Mouse (Mus musculus) cerebellum, postnatal 10 days (tissue): ENCODE measurements around the gene Aqp3.

Source experiments
- DNase-seq, 2 experiments: peaks; one replicate each; pipeline ENCODE4 v3.0.0; 2021; ENCODE audit warnings: mixed read lengths in 2 of 2

Gene Aqp3

GRCm38 (mm10) chr4:41097871-41098576, at the start of gene Aqp3:
Gene Aqp3 (minus strand): TSS chr4:41098183.
- DNase-seq, result peak; percentile 58 to 66

GRCm38 (mm10) chr4:41142601-41143000, 44.6 kb upstream of the Aqp3 start:
- no peak for DNase-seq

DNA sequence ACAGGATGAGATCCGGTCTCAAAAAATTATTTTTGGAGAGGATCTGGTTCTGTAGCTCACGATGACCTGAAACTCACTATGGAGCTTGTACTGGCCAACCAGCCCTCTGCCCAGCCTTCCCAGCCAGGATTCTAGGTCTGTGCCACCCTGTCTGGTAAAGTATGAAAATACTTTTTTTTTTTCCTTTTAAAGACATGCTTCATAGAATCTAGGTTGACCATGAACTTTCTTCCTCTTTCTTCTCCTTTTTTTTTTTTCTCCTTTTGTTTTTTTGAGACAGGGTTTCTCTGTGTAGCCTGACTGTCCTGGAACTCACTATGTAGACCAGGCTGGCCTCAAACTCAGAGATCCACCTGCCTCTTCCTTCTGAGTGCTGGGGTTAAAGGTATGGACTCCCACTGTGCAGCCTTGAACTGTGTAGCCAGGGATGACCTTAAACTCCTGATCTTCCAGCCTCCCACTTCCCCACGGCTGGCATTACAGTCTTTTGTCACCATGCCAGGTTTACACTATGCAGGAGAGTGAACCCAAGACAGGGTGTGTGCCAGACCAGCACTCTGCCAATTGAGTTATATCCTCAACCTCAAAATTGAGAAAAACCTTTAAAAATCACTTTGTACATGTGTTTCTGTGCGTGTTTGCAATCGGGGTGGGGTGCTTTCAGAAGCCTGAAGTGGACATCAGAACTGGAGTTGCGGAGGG, 42.3 kb upstream of the Aqp3 start:
- DNase-seq, result peak; percentile 28 to 31

DNA sequence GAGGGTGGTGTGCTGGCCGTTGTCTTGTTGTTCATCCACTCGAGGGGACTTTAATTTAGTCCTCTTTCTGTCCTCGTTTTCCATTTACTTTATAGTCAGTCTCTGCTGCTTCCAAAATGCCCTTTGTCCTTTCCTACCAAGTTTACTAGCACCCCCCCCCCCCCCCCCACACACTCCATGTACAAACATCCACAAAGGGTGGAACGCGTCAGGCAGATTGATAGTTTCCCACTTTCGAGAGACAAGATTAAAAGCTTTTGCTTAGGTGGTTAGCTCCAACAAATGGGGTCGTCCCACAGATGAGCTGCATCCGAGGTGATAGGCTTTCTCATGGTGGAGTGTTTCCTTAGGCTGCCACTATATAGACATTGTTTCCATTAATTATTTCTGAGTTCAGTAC, 38.8 kb upstream of the Aqp3 start:
- DNase-seq, result no peak

DNA sequence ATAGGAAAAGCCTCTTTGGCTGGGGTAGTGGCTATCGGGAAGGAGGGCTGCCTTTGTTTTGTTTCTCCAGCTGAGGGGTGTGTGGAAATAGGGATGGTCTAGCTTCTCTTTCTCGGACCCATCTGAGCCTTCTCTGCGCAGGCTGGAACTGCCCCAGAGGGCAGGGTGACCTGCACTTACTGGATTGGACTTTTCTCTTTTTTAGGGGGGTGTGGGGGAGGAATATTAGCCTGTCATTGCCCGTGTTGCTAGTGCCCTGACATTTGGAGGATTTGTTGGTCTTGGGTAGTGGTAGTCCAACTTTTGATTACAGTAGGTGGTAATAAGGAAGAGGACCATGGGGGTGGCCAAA, 38.4 kb upstream of the Aqp3 start:
- peak in 1 of 2 experiments; percentile 72 for DNase-seq

GRCm38 (mm10) chr4:41135711-41136453, 37.9 kb upstream of the Aqp3 start, which contains the start of gene Ube2r2:
Gene Ube2r2 (plus strand): TSS chr4:41135743.
- DNase-seq, result peak; percentile 73 to 79

DNA sequence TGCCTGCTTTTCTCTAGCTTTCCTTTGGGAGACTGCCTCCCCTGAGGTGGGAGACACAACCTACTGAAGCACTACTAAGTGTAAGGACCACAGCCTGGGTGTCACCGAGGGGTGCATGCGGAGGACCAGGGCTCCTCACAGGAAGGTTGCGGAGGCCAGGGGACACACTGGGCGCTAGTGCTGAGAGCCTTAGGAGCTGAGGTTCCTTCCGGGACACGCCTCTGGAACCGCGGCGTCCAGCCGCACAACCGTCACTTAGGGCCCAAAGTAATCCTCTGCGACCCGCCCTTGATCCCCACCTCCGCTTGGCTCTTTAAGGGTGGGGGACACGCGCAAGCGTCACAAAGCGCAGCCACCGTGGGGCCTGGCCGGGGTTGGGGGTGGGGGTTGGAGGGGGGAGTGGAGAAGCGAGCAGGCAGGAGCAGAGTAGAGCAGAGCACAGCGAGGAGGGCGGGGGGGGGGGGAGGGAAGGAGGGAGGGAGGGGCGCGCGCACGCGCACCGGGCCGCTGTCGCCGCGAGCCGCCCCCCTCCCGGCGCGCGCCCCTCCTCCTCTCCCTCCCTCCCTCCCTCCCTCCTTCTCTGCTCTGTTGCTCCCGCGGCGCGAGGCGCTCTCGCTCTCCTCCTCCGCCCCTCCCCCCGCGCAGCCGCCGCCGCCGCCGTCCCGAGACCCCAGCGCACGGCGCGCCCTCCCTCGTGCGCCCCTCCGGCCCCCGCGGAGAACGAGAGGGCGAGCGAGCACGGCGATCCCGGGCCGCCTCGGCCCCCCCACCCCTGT, 37.1 kb upstream of the Aqp3 start:
- DNase-seq, result peak; percentile 91 to 95

DNA sequence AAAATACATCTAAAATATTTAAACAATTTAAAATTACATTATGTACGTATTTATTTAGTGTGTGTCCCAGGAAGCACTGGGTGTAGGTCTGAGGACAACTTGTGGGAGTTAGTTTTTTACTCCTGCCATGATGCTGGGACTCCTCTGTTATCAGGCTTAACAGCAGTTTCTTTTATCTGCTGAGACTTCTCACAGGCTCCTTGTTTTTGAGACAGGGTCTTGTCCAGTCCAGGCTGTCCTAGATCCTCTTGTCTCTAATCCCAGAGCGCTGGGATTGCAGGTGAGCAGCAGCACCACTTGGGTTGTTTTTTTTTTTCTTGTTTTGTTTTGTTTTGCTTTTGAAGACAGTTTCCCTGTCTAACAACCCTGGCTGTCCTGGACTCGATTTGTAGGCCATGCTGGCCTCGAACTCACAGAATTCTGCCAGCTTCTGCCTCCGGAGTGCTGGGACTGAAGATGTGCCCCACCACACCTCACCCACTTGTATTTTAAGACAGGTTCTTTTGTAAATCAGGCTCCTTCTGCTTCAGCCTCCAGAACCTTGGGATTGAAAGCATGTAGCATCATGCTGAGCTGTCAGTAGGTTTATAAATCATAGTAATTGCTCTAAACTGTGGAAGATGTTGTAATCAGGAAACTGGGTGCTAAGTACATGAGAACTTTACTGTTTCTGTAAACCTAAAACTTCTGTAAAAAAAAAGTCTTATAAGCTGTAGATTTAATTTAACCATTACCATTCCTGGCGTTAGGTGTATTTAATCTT, 35.7 kb upstream of the Aqp3 start:
- no peak for DNase-seq

DNA sequence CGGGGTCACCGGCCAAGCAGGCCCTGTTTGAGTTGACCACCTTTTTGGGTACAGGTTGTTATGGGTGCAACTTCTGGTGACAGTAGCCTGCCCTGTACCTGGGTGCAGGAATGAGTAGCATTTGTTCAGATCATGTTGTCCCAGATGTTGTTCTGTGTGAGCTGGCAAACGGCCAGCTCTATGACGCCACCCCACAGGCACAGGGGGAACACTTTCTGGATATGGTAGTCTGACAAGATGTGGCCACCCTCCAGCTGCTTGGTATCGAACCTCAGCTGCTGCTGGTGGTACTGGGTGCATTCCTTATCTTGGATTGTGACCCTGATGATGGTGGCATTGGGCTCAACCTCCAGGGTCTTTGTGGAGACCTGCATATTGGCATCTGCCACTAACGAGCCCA, 34.5 kb upstream of the Aqp3 start:
- DNase-seq, result no peak

- no peak for DNase-seq
Observed at GRCm38 (mm10) chr4:41129836-41130235, 31.9 kb upstream of the Aqp3 start.

- DNase-seq, result peak; percentile 80 to 83
Observed at GRCm38 (mm10) chr4:41129406-41129805, 31.4 kb upstream of the Aqp3 start.

DNA sequence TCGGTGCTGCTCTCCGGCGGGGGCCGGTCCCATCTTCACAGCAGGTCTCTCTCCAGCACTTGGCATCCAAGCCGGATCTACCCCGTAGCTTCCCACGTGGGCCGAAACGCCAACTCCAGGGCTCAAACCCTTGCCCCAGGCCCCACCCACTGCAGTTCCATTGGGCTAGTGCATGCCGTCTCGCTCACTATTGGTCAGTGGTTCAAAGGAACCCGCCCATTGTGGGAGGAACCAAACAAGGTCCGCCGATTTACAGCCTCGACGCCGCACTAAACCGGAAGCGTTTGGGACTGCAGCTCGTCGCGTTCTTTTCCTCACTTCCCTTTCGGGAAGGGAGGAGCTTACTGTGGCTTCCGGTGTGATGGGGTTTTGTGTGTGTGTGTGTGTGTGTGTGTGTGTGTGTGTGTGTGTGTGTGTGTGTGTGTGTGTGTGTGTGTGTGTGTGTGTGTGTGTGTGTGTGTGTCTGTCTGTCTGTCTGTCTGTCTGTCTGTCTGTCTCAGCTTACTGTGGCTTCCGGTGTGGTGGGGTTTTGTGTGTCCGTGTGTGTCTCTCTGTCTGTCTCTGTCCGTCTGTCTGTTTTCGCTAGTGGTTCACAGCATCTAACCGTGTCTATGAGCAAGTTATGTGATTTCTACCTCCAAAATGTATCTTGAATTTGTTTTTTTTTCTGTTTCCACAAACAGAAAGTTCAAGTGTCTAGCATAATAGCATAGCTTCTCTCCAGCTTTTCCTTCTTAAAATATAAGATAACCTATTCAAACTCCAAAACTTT, 26.4 kb upstream of the Aqp3 start, which contains the start of gene Nol6:
Nol6 (minus strand) TSS at position 276 of the 772 bp plus-strand sequence.
- peak; percentile 98 to 99 for DNase-seq

GRCm38 (mm10) chr4:41118706-41119292, 20.8 kb upstream of the Aqp3 start:
- DNase-seq, result peak; percentile 81 to 84

DNA sequence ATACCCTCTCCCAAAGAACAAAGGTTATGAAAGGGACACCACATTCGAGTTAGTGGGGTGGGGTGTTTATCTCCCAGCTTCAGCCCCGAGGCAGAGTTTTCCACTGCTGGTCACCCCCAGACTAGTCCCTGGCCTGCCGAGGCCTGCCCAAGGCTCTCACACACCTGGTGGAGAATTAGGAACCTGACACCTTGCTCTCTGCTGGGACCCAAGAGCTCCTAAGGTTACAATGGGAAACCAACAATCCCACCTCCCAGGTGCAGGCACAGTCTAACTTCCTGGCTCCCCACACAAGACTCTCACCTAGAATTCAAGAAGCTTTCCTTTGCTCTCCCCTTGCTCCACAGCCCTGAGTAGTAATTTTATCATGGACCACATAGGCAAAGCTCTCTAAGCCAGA, 18.8 kb upstream of the Aqp3 start:
- no peak for DNase-seq

GRCm38 (mm10) chr4:41115793-41116192, 17.8 kb upstream of the Aqp3 start:
- DNase-seq, result no peak

DNA sequence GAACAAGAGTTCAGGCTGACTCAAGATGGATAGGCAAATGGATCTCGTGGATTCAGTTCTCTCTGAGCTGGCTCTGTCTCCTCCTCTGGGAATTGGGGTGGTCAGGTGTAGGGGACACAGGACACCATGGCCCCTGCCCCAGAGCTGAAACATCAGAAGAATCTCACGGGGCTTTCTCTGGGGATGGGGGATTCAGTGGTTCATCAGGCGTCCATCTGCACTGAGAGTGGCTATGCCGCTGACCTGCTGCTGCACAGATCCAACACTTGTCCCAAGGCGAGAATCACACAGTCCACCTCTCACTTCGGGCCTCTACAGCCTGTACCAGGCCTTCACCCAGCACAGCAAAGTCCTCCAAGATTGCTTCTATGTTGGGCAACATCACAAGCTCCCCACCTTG, 17.1 kb upstream of the Aqp3 start:
- DNase-seq, result no peak

- no peak for DNase-seq
Observed at GRCm38 (mm10) chr4:41114358-41115070, 16.5 kb upstream of the Aqp3 start.

DNA sequence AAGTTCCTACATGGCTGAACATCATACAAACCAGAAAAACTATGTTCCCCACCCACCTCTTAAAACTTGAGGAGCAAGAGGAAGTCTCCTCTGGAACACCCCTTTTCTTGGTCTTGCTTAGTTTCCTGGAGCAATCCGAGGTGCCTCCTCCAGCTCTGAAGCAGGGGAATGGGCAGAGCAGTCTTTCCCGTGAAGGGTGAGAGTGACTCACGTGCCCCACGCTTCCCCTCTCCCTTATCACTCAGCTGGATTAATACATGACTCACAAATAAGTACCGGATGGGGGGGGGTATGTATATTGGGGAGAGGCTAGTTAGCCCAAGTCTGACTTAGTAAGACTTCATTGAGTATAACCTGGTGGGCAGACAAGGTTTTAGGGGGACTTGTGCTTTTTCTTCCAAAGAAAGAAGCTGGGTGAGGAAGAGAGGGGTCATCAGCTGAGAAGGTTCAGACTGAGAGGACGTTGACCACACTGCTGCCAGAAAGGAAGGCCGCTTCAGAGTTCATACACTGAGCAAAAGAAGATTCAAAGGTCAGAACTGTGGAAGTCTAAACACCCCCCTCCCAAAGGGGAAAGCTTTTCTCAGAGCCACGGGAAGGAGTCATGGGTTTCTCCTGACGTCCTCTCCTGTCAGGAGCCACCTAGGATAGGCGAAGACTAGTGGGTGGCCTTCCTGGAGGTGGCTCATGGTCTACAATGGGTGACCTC, 10.9 kb upstream of the Aqp3 start:
- no peak for DNase-seq

DNA sequence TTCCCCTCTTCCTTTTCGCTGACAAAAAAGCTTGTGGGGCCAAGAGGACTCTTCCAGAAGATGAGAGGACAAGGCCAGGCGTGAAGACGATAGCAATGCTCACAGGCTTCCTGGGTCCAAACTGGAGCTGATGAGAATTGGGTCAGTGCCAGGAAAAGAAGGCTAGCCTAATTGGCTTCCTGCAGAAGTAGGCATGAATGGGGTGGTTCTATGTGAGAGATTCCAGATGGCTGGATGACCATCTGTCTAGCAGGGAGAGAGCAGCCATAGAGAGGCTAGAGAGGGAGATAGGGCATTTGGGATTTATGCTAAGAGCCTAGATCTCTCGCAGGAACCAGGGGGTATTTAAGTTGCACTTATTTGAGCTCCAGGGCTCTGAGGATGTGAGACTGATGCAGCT, 9.5 kb upstream of the Aqp3 start:
- DNase-seq, result peak; percentile 76 to 79
